Mouse (Mus musculus): ENCODE data around the gene Nubp2.

Nubp2 gene

DNA sequence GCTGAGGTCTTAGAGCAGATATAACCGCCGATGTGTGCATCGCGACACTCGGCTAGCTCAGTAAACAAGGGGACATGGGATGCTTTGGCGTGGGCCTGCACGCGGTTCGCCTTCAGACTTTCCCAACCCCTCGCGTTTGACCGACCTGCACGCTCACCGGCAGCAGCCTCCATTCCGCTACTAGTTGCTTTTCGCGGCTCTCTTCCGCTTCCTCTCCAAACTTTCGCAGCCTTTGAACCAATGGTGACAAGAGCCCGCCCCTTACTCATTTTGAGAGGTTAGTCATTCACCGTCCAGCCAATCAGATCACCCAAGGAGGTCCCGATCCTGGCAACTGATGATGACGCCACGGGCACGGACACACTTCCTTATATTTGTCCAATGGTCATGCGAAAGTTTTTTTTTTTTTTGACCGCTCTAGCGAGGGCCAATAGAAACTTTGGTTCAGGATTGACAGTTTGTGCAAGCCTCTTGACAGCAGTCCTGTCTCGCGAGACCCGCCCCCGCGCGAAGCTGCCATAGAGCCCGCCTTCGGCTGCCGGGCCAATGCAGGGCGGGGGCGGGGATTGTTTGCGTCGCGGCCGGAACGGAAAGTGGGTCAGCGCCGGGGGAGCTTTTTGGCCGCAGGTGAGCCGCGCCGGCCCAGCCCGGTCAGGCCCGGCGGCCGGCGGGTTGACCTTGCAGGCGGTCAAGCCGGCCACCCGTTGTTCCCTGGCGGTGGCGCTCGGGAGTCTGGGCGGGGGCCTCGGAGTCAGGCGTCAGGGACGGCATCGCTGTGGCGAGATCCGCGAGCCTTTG, at the start of gene Nubp2, which contains the start of gene Spsb3:
TSS of gene Nubp2 (minus strand) at position 216 of the 798 bp plus-strand sequence.
TSS of gene Spsb3 (plus strand) at position 510 of the 798 bp plus-strand sequence.
- DNase-seq: peak; percentile 99

DNA sequence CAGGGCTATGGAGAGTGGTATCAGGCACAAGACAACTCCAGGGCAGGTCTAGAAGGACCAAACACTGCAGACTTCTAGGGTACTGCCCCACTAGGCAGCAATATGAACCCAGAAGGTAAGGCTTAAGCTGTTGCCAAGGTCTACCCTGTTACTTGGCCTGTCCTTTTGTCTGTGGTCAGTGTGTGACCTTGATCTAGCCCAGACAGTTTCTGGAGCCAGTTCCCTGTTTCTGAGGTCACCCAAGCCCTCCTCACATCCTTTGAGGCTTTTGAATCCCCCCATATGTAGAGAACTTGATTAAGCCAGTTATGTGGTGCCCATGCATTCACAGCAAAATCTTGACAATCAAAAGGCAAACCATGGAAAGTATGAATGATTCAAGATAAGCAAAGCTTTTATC, 49.5 kb upstream of the Nubp2 start:
- no peak for DNase-seq

DNA sequence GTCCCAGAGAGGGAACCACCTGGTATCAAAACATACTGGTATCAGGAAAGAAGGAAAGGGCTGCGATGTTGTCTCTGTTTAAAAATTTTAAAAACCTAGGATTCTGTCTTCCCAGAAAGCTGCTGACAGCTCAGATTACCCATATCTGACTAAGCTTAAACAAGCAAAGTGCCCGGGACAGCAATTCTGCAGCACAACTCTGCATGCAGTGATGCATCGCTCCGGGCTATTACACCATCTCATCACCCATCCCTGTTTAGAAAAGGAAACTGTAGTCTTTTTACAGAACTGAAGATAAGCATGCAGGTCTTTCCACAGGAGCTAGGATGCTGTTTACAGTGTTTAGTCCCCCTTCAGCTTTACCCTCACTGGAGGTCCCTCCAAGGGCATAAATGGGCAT, 48.8 kb upstream of the Nubp2 start:
- DNase-seq: no peak

DNA sequence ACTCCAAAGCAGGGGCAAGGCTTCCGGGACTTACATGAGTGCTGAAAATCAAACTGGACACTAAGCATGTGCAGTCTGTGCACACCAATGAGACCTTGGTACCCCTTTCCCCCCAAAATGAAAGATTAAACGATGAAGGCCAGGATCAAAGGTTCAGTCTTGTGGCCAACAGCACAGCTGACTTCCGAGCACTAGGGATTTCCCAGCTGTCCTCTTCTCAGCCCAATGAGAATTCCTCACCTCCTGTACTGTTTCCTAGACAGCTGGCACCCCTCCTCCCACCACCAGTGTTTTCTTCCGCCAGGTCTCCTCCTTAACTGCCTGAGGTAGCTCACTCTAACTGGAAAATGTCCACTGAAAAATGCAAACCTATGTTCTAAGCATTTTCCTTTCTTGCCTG, 47.0 kb upstream of the Nubp2 start:
- DNase-seq: no peak

DNA sequence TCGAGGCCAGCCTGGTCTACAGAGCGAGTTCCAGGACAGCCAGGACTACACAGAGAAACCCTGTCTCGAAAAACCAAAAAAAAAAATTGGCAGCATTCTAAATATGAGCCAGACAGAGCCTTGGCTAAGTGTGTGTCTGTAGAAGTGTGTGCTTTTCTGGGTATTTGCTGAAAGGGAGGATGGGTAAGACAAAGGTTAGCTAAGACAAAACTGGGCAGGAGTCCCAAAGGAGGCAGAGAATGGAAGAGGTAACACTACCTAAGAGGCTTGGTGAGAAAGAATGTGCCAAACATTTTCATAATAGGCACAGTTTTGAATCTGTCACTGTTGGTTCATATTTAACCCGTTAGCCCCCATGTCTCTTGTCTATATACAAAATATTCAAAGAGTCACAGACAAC, 46.3 kb upstream of the Nubp2 start:
- DNase-seq: no peak

DNA sequence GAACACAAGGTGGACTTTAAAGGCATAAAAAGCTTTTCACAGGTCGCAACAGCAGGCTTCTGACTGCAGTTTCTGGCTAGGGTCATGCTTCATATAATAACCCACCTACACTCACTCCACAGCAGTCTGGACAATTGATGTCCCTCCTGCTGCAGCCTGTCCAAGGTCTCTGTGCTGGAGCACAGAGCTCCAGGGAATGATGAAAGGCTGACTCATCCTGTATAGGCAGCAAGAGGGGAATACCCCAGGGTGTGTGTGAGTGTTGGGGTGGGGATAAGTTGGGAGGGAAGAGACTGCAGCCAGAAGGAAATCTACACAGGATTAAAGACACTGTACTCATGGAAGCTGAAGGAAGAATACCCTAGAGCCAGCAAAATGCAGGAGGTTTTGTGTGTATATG, 43.4 kb upstream of the Nubp2 start:
- DNase-seq: no peak

DNA sequence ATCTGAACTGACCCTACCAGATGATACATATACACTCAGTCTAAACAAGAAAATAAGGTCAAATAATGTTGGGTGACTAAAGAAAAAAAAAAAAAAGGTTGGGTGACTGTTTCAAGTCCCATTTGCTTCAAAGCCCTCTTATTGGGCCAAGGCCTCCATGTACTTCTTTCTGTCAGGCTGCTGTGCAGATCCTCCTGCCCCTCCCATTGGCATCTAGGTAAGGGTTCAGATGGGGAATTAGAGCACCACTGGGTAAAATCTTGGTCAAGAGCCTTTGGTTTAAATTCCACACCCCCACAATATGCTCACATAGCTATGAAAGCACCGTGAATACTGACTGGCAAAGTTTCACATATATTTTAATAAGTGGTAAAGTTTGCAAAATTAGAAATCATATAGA, 37.1 kb upstream of the Nubp2 start:
- no peak for DNase-seq

DNA sequence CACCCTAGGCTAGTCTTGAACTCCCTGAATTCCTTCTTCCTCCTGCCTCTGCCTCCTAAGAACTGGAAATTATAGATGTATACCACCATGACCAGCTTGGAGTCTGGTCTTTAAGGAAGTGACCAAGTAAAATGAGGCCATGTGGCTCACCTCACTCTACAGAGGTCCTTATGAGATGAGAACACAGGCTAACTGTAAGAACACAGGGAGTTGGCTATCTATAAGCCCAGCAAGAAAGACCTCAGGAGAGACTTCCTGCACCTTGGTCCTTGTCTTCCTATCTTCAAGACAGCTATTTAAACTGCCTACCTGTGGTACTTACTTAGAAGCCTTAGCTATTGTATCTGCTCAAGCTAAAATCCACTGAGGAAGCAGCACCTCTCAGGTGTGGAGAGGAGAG, 27.8 kb upstream of the Nubp2 start:
- no peak for DNase-seq

DNA sequence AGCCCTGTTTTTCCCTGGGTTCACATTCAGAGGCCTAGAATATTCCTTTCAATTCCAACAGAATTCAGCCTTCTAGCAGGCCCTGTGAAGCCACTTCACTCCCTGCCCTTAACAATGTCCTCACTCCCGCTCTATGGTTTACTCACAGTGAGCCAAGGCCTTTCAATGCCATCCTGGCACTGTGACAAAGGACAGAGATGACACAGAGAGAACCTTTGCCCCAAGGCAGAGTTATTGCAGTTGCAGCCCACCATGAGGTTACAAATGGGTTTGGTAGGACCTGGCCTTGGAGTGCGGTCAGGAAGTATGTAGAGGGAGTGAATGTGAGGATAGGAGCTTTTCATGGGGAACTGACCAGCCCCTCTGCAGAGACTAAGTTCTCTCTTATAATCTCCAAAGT, 21.4 kb upstream of the Nubp2 start:
- DNase-seq: no peak

DNA sequence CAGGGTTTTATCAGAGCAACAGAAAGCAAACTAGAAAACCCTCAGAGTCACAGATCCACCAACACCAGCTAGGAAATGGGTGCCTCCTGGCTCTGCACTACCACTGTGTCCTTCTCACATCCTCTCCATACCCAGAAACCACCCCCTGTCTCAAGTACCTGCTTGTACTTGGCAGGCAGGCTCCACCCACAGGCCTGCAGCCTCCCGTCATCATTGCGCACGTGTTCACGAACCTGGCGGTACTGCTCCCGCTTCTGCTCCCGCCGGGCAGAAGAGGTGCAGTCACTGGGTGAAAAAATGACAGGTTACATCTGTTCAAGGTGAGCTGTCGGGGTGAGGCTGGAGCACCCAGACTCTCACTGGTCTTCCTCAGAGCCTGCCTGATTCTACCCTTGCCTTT, 17.6 kb upstream of the Nubp2 start:
- DNase-seq: no peak

DNA sequence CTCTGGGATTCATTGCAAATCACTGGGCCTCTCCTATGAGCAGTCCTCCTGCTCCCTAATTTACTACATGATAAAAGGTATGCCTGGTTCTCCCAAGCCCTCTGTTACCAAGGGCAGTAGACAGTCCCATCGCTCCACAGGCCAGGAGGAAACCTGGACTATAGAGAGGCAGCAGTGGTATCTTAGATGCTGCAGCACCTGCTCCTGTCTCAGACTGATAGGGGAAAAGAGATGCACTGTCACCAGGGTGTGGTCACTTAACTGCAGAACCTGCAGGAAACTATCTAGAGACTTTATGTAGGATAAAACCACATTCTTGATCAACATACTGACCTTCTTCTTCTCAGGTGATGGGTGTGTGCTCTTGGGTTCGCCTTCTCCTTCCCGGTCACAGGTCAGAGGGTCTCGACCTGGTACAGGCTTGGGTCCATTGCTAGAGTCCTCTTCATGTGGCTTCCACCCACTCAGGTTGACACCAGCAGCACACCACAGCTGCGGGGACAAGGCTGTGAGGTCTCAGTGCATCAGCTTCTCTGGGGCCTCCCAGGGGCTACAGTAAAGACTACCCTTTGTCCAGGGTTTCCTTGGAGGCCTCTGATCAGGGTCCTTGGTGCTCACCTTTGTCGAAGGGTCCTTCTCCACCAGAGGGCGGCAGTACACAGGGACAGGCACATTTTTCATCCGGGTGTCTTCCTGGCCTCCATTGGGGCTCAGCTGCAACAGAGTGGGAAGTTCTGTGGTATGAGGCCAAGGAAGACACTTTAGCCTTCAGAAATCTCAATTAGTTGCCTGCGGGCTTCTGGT, 16.7 kb upstream of the Nubp2 start:
- no peak for DNase-seq

DNA sequence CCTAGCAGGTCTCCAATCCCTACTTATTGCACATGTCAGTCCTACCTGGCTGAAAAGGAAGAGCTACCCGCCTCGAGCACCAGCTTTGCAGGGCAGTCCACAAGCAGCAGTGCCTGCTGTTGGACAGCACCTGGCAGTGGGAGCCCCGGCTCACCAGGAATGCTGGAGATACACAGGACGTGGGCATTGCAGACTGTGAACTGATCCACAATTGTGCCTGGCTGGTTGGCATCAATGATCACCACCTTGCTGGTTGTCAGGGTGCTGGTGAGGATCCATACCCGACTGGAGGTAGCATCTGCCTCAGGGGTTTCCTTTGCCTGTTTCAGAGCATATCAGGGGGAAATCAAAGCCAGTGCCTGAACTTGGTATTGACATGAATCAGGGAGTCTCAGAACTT, 16.0 kb upstream of the Nubp2 start:
- no peak for DNase-seq

DNA sequence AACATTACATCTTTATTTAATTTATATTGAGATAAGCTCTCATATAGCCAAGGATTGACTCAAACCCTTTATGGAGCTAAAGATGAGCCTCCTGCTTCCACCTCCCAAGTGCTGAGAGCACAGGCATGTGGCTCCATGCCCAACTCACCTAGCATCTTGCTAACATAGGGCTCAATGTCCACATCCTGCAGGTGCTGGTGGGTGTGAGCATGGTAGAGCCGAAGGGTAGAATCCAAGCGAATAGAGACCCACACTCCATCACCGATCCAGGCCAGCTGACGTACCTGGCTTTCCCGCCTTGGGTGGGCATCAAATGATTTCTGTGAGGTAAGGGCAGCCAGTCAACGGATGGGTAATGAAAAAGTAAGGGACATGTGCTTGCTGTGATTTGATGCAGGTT, 13.9 kb upstream of the Nubp2 start:
- DNase-seq: no peak

DNA sequence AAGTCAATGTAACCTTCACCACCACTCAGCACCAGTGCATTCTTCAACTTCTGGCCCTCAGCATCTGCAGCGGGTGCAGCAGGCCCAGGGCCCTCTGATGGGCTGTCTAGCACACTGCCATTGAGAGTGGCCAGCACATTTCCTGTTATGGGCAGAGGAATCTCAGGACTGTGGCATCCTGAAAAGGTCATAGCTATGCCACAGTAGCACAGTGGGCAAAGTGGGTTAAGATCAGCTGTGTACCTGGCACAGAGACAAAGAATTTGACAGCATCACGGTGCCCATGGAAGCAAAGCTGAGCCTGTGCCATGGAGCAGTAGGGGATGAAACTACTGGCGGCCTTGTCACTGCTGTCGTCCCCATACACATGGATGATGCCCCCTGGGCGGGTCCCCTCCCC, 13.0 kb upstream of the Nubp2 start:
- DNase-seq: no peak

DNA sequence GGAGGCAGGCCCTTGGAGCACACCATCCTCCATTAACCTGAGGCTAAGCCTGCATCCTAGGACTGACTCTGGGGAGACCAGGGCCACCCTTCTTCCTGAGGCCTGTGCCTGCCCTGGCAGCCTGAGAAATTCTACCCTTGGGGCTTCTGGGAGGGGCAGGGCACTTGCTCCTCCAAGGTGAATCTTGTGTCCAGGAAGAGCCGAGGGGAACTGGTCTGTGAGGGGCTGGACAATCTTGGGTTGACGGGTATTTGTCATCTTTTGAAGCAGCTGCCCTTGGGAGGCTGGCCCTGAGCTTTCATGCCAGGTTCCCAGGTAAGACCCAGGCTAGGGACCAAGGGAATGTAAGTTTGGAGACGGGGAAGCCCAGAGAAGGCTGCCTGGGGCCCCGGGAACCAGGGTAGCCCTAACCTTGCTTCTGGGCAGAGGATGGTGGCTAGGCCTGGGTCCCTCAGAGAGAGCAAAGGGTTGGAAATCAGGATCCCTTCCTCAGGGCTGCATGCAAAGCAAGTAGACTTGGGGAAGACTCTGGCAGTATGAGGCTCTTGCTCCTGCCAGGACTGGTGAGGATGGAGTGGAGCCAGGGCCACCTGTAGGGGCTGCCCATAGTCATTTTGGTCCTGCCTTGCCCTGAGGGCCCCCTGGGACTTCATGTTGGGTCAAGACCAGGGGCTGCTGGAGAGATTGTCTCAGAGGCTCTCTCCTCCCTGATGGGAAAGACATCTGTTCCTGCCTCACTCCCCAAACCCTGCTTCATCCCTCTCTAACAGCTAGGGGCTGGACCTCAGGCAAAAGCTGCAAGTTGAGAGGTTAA, 12.1 kb upstream of the Nubp2 start:
- no peak for DNase-seq

DNA sequence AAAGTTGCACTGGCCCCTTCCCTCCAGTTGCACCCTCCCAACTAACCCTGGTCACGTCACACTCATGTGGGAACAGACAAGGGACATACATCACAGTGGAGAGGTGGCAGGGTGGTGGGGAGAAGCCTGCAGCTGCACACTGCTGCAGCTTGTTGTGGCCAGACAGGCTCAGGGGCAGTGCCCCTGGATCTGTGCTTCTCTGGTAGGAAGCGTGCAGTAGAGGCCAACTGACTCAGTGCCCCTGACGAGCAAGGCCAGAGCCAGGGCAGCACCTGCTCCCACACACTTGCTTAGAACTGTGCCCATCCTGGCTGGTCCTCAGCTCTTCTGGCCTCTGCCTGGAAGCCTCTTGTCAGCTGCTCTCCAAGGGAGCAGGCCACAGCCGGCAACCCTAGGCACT, 11.5 kb upstream of the Nubp2 start:
- no peak for DNase-seq

DNA sequence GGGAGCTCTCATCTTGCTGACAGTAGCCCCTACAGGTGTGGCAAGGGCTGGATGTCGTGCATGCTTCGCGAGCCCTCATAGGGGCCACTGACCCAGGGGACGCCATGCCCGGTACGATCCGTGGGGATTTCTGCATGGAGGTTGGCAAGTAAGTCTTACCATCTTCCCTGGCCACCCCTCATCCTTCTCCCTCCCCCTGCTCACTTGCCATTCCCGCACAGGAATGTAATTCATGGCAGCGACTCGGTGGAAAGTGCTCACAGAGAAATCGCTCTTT, 10.8 kb upstream of the Nubp2 start:
- no peak for DNase-seq

DNA sequence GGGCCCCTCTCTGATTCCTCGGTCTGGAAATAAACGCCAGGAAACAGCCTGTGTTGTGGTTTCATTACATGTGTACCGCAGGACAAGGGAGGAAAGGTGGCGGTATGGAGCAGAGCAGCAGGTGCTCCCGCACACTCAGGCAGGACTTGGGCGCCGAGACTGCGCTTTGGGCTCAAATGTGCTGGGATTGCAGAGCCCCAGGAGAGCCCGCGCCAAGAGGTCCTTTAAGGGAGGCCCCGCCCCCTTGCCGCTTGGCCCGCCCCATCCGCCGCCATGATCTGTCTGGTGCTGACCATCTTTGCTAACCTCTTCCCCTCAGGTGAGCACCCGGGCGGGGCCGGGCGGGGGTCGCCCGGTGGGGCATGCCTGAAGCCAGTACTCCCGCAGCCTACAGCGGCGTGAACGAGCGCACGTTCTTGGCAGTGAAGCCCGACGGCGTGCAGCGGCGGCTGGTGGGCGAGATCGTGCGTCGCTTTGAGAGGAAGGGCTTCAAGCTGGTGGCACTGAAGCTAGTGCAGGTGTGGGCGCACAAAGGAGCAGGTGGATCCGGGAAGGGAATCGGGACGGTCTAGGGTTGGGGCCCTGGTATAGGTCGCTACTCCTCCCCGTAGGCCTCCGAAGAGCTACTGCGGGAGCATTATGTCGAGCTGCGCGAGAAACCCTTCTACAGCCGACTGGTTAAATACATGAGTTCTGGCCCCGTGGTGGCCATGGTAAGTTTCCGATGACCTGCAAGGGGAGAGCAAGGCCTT, 10.3 kb upstream of the Nubp2 start, which contains the start of gene Nme3:
TSS of gene Nme3 (plus strand) at position 260 of the 752 bp plus-strand sequence.
- peak; percentile 75 for DNase-seq

DNA sequence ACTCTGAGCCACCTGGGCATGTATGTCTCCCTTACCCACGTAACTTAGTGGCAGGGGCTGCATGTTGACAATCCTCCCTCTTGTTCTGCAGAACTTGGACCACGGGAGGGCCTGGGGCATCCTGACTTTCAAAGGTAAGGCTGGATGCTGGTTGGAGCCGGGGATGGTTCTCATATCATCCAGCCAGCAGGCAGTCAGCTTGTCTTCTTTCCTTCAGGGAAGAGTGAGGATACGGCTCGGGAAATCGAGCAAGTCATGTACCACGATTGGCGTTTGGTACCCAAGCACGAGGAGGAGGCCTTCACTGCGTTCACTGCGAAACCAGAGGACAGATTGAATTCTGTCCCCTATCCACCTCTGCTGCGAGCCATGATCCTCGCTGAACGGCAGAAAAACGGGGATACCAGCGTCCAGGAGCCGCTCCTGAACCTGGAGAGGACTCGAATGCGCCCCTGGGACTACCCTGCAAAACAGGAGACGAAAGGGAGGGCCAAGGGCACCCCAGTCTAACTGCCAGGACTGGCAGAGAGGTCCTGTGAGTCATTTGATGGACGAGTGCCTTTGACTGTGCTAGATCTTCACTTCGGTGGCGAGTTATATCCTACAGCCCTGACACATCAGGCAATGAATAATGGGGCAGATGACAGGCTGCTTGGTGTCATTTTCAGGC, 9.6 kb upstream of the Nubp2 start:
- no peak for DNase-seq

DNA sequence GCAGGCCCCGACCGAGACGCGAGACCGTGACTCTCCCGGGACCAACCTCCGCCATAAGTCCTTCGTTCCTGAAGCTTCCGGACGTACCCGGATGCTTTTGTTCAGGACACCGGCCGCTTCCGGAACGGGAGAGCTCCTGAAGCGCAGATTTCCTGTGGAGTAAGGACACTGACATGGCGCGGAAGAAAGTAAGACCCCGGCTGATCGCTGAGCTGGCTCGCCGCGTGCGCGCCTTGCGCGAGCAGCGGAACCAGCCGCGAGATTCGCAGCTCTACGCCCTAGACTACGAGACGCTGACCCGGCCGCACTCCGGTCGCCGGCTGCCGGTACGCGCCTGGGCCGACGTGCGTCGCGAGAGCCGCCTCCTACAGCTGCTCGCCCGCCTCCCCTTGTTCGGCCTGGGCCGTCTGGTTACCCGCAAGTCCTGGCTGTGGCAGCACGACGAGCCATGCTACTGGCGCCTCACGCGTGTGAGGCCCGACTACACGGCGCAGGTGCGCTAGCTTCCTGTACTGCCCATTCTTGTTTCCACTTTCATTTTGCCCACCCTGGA, 8.9 kb upstream of the Nubp2 start, which contains the start of the genes Eme2 and Mrps34:
TSS of gene Eme2 (minus strand) at position 93 of the 553 bp plus-strand sequence.
TSS of gene Mrps34 (plus strand) at position 122 of the 553 bp plus-strand sequence.
- peak; percentile 87 for DNase-seq

All from right cerebral cortex, adult 18-20 months (tissue).